Mouse (Mus musculus) stomach, embryonic 14.5 days (tissue): ENCODE results near the gene Fsd1l. TPM values are rescaled to one million over a fixed set of nuclear protein-coding genes. Genes with fewer than 3 reads are reported as not detected.

Experiments
- ATAC-seq: fragments of 200-750 bp; cut with Nextera tagmentation; 2 replicates; pipeline ENCODE4 v1.8.0; 2017; ENCODE audit warnings: low read depth, moderate TSS enrichment; ENCODE audit not compliant: insufficient number of reproducible peaks, insufficient read depth, low FRiP score
- H3K27ac ChIP-seq: fragments of 300-500 bp; sonication (generic); 2 replicates; pipeline ENCODE4 v1.5.1; 2014; ENCODE audit warnings: mild to moderate bottlenecking, low read length, moderate library complexity, mixed read lengths
- H3K27me3 ChIP-seq: fragments of 300-500 bp; sonication (generic); 2 replicates; pipeline ENCODE4 v1.6.1; 2014; ENCODE audit warnings: low read length, control low read depth, mixed read lengths; ENCODE audit not compliant: control insufficient read depth, insufficient read depth
- H3K36me3 ChIP-seq: fragments of 300-500 bp; sonication (generic); 2 replicates; pipeline ENCODE4 v1.6.1; 2014; ENCODE audit warnings: mild to moderate bottlenecking, control low read depth, low read length, moderate library complexity, mixed read lengths; ENCODE audit not compliant: control insufficient read depth, insufficient read depth
- H3K4me1 ChIP-seq: fragments of 300-500 bp; sonication (generic); 2 replicates; pipeline ENCODE4 v1.6.1; 2014; ENCODE audit warnings: low read length, control low read depth, mixed read lengths; ENCODE audit not compliant: control insufficient read depth, insufficient read depth
- H3K4me2 ChIP-seq: fragments of 300-500 bp; sonication (generic); replicated peaks from 2 replicates; pipeline ENCODE4 v1.6.1; 2014; ENCODE audit warnings: low read depth, low read length, control low read depth
- H3K4me3 ChIP-seq: fragments of 300-500 bp; sonication (generic); 2 replicates; pipeline ENCODE4 v1.5.1; 2014; ENCODE audit warnings: low read depth, low read length, control low read depth
- H3K9ac ChIP-seq: fragments of 300-500 bp; sonication (generic); replicated peaks from 2 replicates; pipeline ENCODE4 v1.6.1; 2014; ENCODE audit warnings: low read depth, mild to moderate bottlenecking, control low read depth, low read length, moderate library complexity, mixed read lengths
- H3K9me3 ChIP-seq: fragments of 300-500 bp; sonication (generic); 2 replicates; pipeline ENCODE4 v1.6.1; 2016; ENCODE audit warnings: low read depth, low read length, control low read depth; ENCODE audit not compliant: control insufficient read depth
- WGBS: fragments of 180-500 bp; shearing (Covaris S2); extraction: QIAGEN DNeasy Blood & Tissue Kit; methylation state at CpG from one replicate; pipeline ENCODE4 v1.1.7; 2014; 5-methylcytosine and 5-hydroxymethylcytosine counted together
- polyA plus RNA-seq: library from polyadenylated mRNA; unstranded; fragments of >200 nt; fragmentation: Nextera tagmentation; extraction: Ambion mirVana; gene quantifications from 2 replicates; pipeline ENCODE4 v1.2.1, GENCODE M21; 2014

Gene Fsd1l
- polyA plus RNA-seq, 1 experiment from 2014 or later = 11.4 TPM

- peaks cover 15% of the 10 kb centered on the region for H3K36me3 ChIP-seq
- H3K4me1 ChIP-seq = no peaks in the 10 kb centered on the region
- no peak overlapping the region for H3K4me2 ChIP-seq
- no peak overlapping the region for H3K4me3 ChIP-seq
- H3K27me3 ChIP-seq = no peaks in the 10 kb centered on the region
- 94% methylated on average over 1 of the region's 1 CpGs for WGBS
- H3K27ac ChIP-seq = no peak overlapping the region
- H3K9ac ChIP-seq = no peak overlapping the region
- H3K9me3 ChIP-seq = no peaks in the 10 kb centered on the region
- no peak for ATAC-seq
Observed at GRCm38 (mm10) chr4:53728121-53728520, 96.8 kb downstream of the Fsd1l start.

GRCm38 (mm10) chr4:53738956-53739616, 107.8 kb downstream of the Fsd1l start:
- no peak overlapping the region for H3K9ac ChIP-seq
- H3K27me3 ChIP-seq = no peaks in the 10 kb centered on the region
- ATAC-seq = no peak
- 45% methylated on average over 6 of the region's 6 CpGs for WGBS
- H3K27ac ChIP-seq = no peak overlapping the region
- no peaks in the 10 kb centered on the region for H3K4me1 ChIP-seq
- no peaks in the 10 kb centered on the region for H3K9me3 ChIP-seq
- H3K4me2 ChIP-seq = no peak overlapping the region
- H3K4me3 ChIP-seq = no peak overlapping the region
- peaks cover 27% of the 10 kb centered on the region for H3K36me3 ChIP-seq

- Histone ChIP-seq H3K9ac (no peak overlapping the region), H3K9me3 (no peaks in the 10 kb centered on the region), H3K27ac (no peak overlapping the region), H3K4me3 (no peak overlapping the region), H3K4me2 (no peak overlapping the region), H3K27me3 (no peaks in the 10 kb centered on the region), H3K4me1 (0 out of 2 replicates have a peak, but pooled peaks cover 4% of the 10 kb centered on the region), H3K36me3 (no peaks in the 10 kb centered on the region; the same call in 1 of the 2 replicates)
- no peak for ATAC-seq
Observed at GRCm38 (mm10) chr4:53749831-53750230, 118.6 kb downstream of the Fsd1l start.

- Histone ChIP-seq H3K27me3 (no peaks in the 10 kb centered on the region), H3K4me2 (no peak overlapping the region), H3K36me3 (no peaks in the 10 kb centered on the region; the same call in 1 of the 2 replicates), H3K9ac (no peak overlapping the region), H3K9me3 (no peaks in the 10 kb centered on the region), H3K27ac (no peak overlapping the region), H3K4me3 (no peak overlapping the region), H3K4me1 (0 out of 2 replicates have a peak, but pooled peaks cover 4% of the 10 kb centered on the region)
- ATAC-seq = no peak; the same call in 1 of the 2 replicates
- 53% methylated on average over 16 of the region's 16 CpGs for WGBS
Observed at GRCm38 (mm10) chr4:53750391-53751120, 119.3 kb downstream of the Fsd1l start.

Other genes starting within 250 kb of the Fsd1l start
- 39.4 and 60.7 TPM in 2 replicates for gene Slc44a1, start 191.1 kb upstream of the Fsd1l start, polyA plus RNA-seq
- gene Fktn, start 82.5 kb downstream of the Fsd1l start, polyA plus RNA-seq = 18.0 and 19.7 TPM in 2 replicates
- gene Tal2, start 148.2 kb downstream of the Fsd1l start, polyA plus RNA-seq = 0.13 and 0.41 TPM in 2 replicates
- gene Tmem38b, start 194.6 kb downstream of the Fsd1l start, polyA plus RNA-seq = 8.6 and 9.1 TPM in 2 replicates